ENCODE assay signal across 23 mouse cellular contexts in the genomic region with DNA sequence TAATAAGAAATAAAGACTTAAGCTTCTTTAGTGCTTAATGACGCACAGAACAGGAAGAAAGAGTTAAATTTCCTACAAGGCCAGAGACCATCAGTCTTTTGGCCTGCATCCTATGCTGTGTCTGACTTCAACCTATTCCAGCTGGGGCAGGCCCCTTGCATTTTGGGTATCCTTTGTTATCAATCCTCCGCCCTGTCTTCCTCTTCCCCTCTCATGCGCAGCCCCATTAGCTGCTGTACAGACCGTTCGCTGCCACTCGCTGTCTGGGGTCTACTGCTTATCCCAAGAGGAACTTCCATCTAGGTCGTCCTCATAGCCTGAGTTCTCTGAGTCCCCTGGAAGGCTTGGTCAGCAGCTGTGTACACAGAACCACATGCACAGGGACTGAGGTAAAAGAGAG.
"Had no signal": no experiment of that assay in that cellular context is flagged by ENCODE, and none has a peak within 500 bp of the region (broad histone marks: within the 10 kb centered on the region; RNA-seq: fewer than 3 reads in every experiment).

No protein-coding gene starts in this region.

- H3K4me3 ChIP-seq: intestine, embryonic 15.5 days; limb, embryonic 15.5 days; lung, embryonic 15.5 days; megakaryocyte, embryonic 14.5 days; midbrain, embryonic 10.5 days; midbrain, embryonic 13.5 days; myocyte; neural tube, embryonic 15.5 days had no signal

- H3K27ac ChIP-seq: intestine, embryonic 15.5 days; limb, embryonic 15.5 days; liver, embryonic 14.5 days; lung, embryonic 15.5 days; midbrain, embryonic 10.5 days; midbrain, embryonic 13.5 days; neural tube, embryonic 15.5 days; stomach, postnatal 0 days had no signal

- H3K4me1 ChIP-seq: intestine, embryonic 15.5 days; lung, embryonic 15.5 days; midbrain, embryonic 10.5 days; midbrain, embryonic 13.5 days; neural tube, embryonic 15.5 days had no signal

- H3K36me3 ChIP-seq: intestine, embryonic 15.5 days; limb, embryonic 15.5 days; lung, embryonic 15.5 days; midbrain, embryonic 10.5 days; midbrain, embryonic 13.5 days; neural tube, embryonic 15.5 days had no signal

- ATAC-seq: intestine, embryonic 15.5 days; liver, postnatal 0 days; midbrain, embryonic 13.5 days; midbrain, embryonic 16.5 days had no signal

- H3K9ac ChIP-seq: intestine, embryonic 15.5 days; limb, embryonic 15.5 days; liver, embryonic 14.5 days; liver, postnatal 0 days; lung, embryonic 15.5 days; midbrain, embryonic 13.5 days; neural tube, embryonic 15.5 days had no signal

- DNase-seq: kidney, adult 11 months; kidney, postnatal 14 days; left cerebral cortex, postnatal 4 days; liver, postnatal 0 days; lung, postnatal 10 days; lung, postnatal 36 days; right cerebral cortex, adult 18-20 months; right cerebral cortex, postnatal 14 days; right cerebral cortex, postnatal 4 days; thymus, adult 18-20 months; thymus, postnatal 36 days had no signal

- H3K4me2 ChIP-seq: intestine, embryonic 15.5 days; limb, embryonic 15.5 days; liver, embryonic 11.5 days; lung, embryonic 15.5 days; midbrain, embryonic 13.5 days; neural tube, embryonic 15.5 days had no signal

- H3K9me3 ChIP-seq: intestine, embryonic 15.5 days; limb, embryonic 15.5 days; lung, embryonic 15.5 days; midbrain, embryonic 10.5 days; midbrain, embryonic 13.5 days; neural tube, embryonic 15.5 days had no signal

- H3K27me3 ChIP-seq: intestine, embryonic 15.5 days; limb, embryonic 15.5 days; lung, embryonic 15.5 days; midbrain, embryonic 13.5 days; neural tube, embryonic 15.5 days had no signal
